Comparison of ENCODE assay signal across 23 mouse cellular contexts in the genomic region with DNA sequence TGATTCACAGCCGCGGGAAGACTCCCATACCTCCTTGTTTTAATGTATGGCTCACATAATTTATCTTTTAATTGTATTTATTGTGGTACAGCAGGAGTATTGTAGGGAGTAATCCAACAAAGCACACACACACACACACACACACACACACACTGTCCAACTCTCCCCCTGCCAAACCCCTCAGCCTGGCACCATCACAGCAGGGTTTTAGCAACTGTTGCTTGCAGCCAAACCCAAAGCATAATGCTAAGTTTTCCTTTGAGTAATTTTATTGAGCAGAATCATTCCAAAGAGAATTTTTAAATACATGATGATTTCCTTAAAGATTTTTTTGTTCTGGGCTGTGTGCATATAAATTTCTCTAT.
DNase-seq lines count a peak whose midpoint lies in the region; ATAC-seq and TF ChIP-seq lines count a peak whose summit lies in the region.
"Had no signal": no experiment of that assay in that cellular context is flagged by ENCODE, and none has a peak within 500 bp of the region (broad histone marks: within the 10 kb centered on the region; RNA-seq: fewer than 3 reads in every experiment).

No protein-coding gene starts in this region.

- 87% methylated on average over 2 of the region's 2 CpGs for WGBS in embryonic facial prominence, embryonic 14.5 days
- 93% methylated on average over 2 of the region's 2 CpGs for whole genome bisulfite sequencing in embryonic facial prominence, embryonic 10.5 days
- WGBS in hindbrain, embryonic 15.5 days = 82% methylated on average over 2 of the region's 2 CpGs
- WGBS in hindbrain, embryonic 13.5 days = 89% methylated on average over 2 of the region's 2 CpGs
- 78% methylated on average over 2 of the region's 2 CpGs for WGBS in midbrain, postnatal 0 days

- no peak for ATAC-seq in embryonic facial prominence, embryonic 14.5 days (ENCODE audit: low read depth)
- no peak for ATAC-seq in hindbrain, embryonic 15.5 days (ENCODE audit: low FRiP score, low read depth)
- no peak for ATAC-seq in hindbrain, embryonic 13.5 days (ENCODE audit: low FRiP score)
- peak; percentile 56; the same call in 1 of the 2 replicates for ATAC-seq in midbrain, postnatal 0 days (ENCODE audit: low FRiP score)
- ATAC-seq: CD4-positive, CD25-positive, alpha-beta regulatory T cell, adult 4 months had no signal

- no peaks in the 10 kb centered on the region for H3K4me1 ChIP-seq in embryonic facial prominence, embryonic 14.5 days (ENCODE audit: control insufficient read depth, insufficient read depth, low read length)
- H3K4me1 ChIP-seq in embryonic facial prominence, embryonic 10.5 days = no peaks in the 10 kb centered on the region
- H3K4me1 ChIP-seq in hindbrain, embryonic 15.5 days (replicated peaks) = no peaks in the 10 kb centered on the region; the same call in 1 of the 2 replicates
- no peaks in the 10 kb centered on the region; the same call in 1 of the 2 replicates for H3K4me1 ChIP-seq in hindbrain, embryonic 13.5 days (replicated peaks)
- peaks cover 4% of the 10 kb centered on the region; the same call in 1 of the 2 replicates for H3K4me1 ChIP-seq in midbrain, postnatal 0 days (ENCODE audit: insufficient read depth, low read length)
- H3K4me1 ChIP-seq: embryonic facial prominence, embryonic 12.5 days; heart, embryonic 10.5 days; limb, embryonic 10.5 days; liver, embryonic 15.5 days; lung, embryonic 15.5 days; megakaryocyte, embryonic 14.5 days had no signal

- no peak overlapping the region for H3K4me3 ChIP-seq in embryonic facial prominence, embryonic 14.5 days (ENCODE audit: low read depth, low read length)
- no peak overlapping the region for H3K4me3 ChIP-seq in embryonic facial prominence, embryonic 10.5 days
- no peak overlapping the region for H3K4me3 ChIP-seq in hindbrain, embryonic 15.5 days
- H3K4me3 ChIP-seq in hindbrain, embryonic 13.5 days = no peak overlapping the region
- H3K4me3 ChIP-seq in left cerebral cortex, adult 2 months = no peak overlapping the region
- H3K4me3 ChIP-seq in midbrain, postnatal 0 days (ENCODE audit: low read depth, low read length) = no peak overlapping the region
- H3K4me3 ChIP-seq: embryonic facial prominence, embryonic 12.5 days; erythroblast, embryonic 14.5 days; gastrocnemius, adult 2 months; heart, embryonic 10.5 days; limb, embryonic 10.5 days; liver, embryonic 15.5 days; lung, embryonic 15.5 days; megakaryocyte, embryonic 14.5 days had no signal

- no peaks in the 10 kb centered on the region for H3K27me3 ChIP-seq in embryonic facial prominence, embryonic 14.5 days (replicated peaks; ENCODE audit: control insufficient read depth, insufficient read depth, low read length)
- H3K27me3 ChIP-seq in embryonic facial prominence, embryonic 10.5 days (replicated peaks; ENCODE audit: low read depth, poor library complexity, severe bottlenecking) = no peaks in the 10 kb centered on the region
- H3K27me3 ChIP-seq in hindbrain, embryonic 15.5 days = no peaks in the 10 kb centered on the region
- no peaks in the 10 kb centered on the region for H3K27me3 ChIP-seq in hindbrain, embryonic 13.5 days
- H3K27me3 ChIP-seq in midbrain, postnatal 0 days (ENCODE audit: insufficient read depth, low read length) = no peaks in the 10 kb centered on the region
- H3K27me3 ChIP-seq: embryonic facial prominence, embryonic 12.5 days; liver, embryonic 15.5 days; lung, embryonic 15.5 days; megakaryocyte, embryonic 14.5 days had no signal

- DNase-seq in embryonic facial prominence, embryonic 14.5 days (ENCODE audit: low spot score) = peak; percentile 30
- no peak for DNase-seq in embryonic facial prominence, embryonic 10.5 days (ENCODE audit: low spot score)
- peak; percentile 45 for DNase-seq in left cerebral cortex, postnatal 4 days
- no peak for DNase-seq in left cerebral cortex, adult 2 months (ENCODE audit: extremely low spot score in 1 of 2, low spot score in 2 of 2)
- peak; percentile 26 for DNase-seq in midbrain, postnatal 0 days (ENCODE audit: low spot score)
- DNase-seq: adrenal gland, postnatal 14 days; cerebellum, adult 9-11 months; gastrocnemius, adult 2 months; kidney, adult 11 months; kidney, postnatal 4 days; liver; lung, postnatal 36 days; spleen, adult 18-20 months had no signal

- no peak overlapping the region for H3K27ac ChIP-seq in embryonic facial prominence, embryonic 14.5 days (replicated peaks; ENCODE audit: low read depth, low read length)
- no peak overlapping the region for H3K27ac ChIP-seq in embryonic facial prominence, embryonic 10.5 days (replicated peaks)
- H3K27ac ChIP-seq in hindbrain, embryonic 15.5 days (replicated peaks) = peak overlapping the region; percentile 61; the same call in 1 of the 2 replicates
- H3K27ac ChIP-seq in hindbrain, embryonic 13.5 days = no peak overlapping the region
- H3K27ac ChIP-seq in left cerebral cortex, adult 2 months = no peak overlapping the region
- H3K27ac ChIP-seq in midbrain, postnatal 0 days (ENCODE audit: low read depth, low read length) = peak overlapping the region; percentile 26; the same call in 1 of the 2 replicates
- H3K27ac ChIP-seq: embryonic facial prominence, embryonic 12.5 days; gastrocnemius, adult 2 months; heart, embryonic 10.5 days; limb, embryonic 10.5 days; liver, embryonic 15.5 days; lung, embryonic 15.5 days had no signal

- H3K36me3 ChIP-seq in embryonic facial prominence, embryonic 14.5 days (ENCODE audit: control insufficient read depth, insufficient read depth, low read length) = no peaks in the 10 kb centered on the region
- H3K36me3 ChIP-seq in embryonic facial prominence, embryonic 10.5 days (replicated peaks) = no peaks in the 10 kb centered on the region
- no peaks in the 10 kb centered on the region for H3K36me3 ChIP-seq in hindbrain, embryonic 15.5 days
- no peaks in the 10 kb centered on the region for H3K36me3 ChIP-seq in hindbrain, embryonic 13.5 days
- H3K36me3 ChIP-seq in midbrain, postnatal 0 days (ENCODE audit: insufficient read depth, low read length) = no peaks in the 10 kb centered on the region
- H3K36me3 ChIP-seq: embryonic facial prominence, embryonic 12.5 days; heart, embryonic 10.5 days; limb, embryonic 10.5 days; liver, embryonic 15.5 days; lung, embryonic 15.5 days had no signal

- no peak overlapping the region for H3K4me2 ChIP-seq in embryonic facial prominence, embryonic 14.5 days (ENCODE audit: low read depth, low read length)
- no peak overlapping the region for H3K4me2 ChIP-seq in hindbrain, embryonic 15.5 days
- no peak overlapping the region for H3K4me2 ChIP-seq in hindbrain, embryonic 13.5 days
- H3K4me2 ChIP-seq in midbrain, postnatal 0 days (ENCODE audit: low read depth, low read length, poor library complexity, severe bottlenecking) = no peak overlapping the region
- H3K4me2 ChIP-seq: embryonic facial prominence, embryonic 12.5 days; liver, embryonic 15.5 days; lung, embryonic 15.5 days had no signal

- TF ChIP-seq CTCF in left cerebral cortex, adult 2 months (IDR thresholded peaks at IDR 0.05) = no peak
- no peak for TF ChIP-seq CTCF in midbrain, postnatal 0 days (IDR thresholded peaks at IDR 0.05)

- intact Hi-C loops in left cerebral cortex, postnatal 4 days (cut with DNase I) = no loop called here
- intact Hi-C loops in left cerebral cortex, adult 2 months (cut with DNase I) = no loop called here

- H3K9ac ChIP-seq in embryonic facial prominence, embryonic 14.5 days (ENCODE audit: low read depth, low read length) = no peak overlapping the region
- H3K9ac ChIP-seq in hindbrain, embryonic 15.5 days = no peak overlapping the region
- H3K9ac ChIP-seq in hindbrain, embryonic 13.5 days = no peak overlapping the region
- H3K9ac ChIP-seq in midbrain, postnatal 0 days (replicated peaks; ENCODE audit: low read length, poor library complexity, severe bottlenecking) = no peak overlapping the region
- H3K9ac ChIP-seq: embryonic facial prominence, embryonic 12.5 days; liver, embryonic 15.5 days; lung, embryonic 15.5 days had no signal

- H3K9me3 ChIP-seq in embryonic facial prominence, embryonic 14.5 days (ENCODE audit: control insufficient read depth, low read length) = no peaks in the 10 kb centered on the region
- H3K9me3 ChIP-seq in embryonic facial prominence, embryonic 10.5 days = no peaks in the 10 kb centered on the region
- no peaks in the 10 kb centered on the region for H3K9me3 ChIP-seq in hindbrain, embryonic 15.5 days
- H3K9me3 ChIP-seq in hindbrain, embryonic 13.5 days = no peaks in the 10 kb centered on the region
- H3K9me3 ChIP-seq in midbrain, postnatal 0 days (ENCODE audit: low read length) = no peaks in the 10 kb centered on the region
- H3K9me3 ChIP-seq: embryonic facial prominence, embryonic 12.5 days; heart, embryonic 10.5 days; limb, embryonic 10.5 days; liver, embryonic 15.5 days; lung, embryonic 15.5 days; megakaryocyte, embryonic 14.5 days had no signal

Comparison
In these comparisons a context has a peak if more than half of its experiments do, and no peak if none do; other contexts are left out.
1. DNase-seq: peak in embryonic facial prominence, embryonic 14.5 days (single experiment), left cerebral cortex, postnatal 4 days (single experiment) and midbrain, postnatal 0 days (single experiment); none in embryonic facial prominence, embryonic 10.5 days (single experiment) and left cerebral cortex, adult 2 months (0 of 2).
2. H3K27ac ChIP-seq: peak in hindbrain, embryonic 15.5 days (single experiment) and midbrain, postnatal 0 days (single experiment); none in embryonic facial prominence, embryonic 14.5 days (single experiment), embryonic facial prominence, embryonic 10.5 days (single experiment), hindbrain, embryonic 13.5 days (single experiment) and left cerebral cortex, adult 2 months (single experiment).